Mouse (Mus musculus) heart, postnatal 0 days (tissue): ENCODE measurements around the gene Glt28d2. TPM values are rescaled to one million over a fixed set of nuclear protein-coding genes. Genes with fewer than 3 reads are reported as not detected.
"Not testable (repeated sequence)": the region's sequence is repeated elsewhere in the genome, so short reads cannot be mapped to it uniquely, and the experiment has no call there.

Experiments
- ATAC-seq: fragments of 200-750 bp; cut with Nextera tagmentation; 2 replicates; pipeline ENCODE4 v1.8.0; 2017; ENCODE audit warnings: low read depth, moderate number of reproducible peaks, moderate library complexity; ENCODE audit not compliant: insufficient read depth
- DNase-seq: peaks from one replicate; pipeline ENCODE4 v3.0.0-alpha.2; 2016; ENCODE audit warnings: low spot score
- H3K27ac ChIP-seq: fragments of 300-500 bp; sonication (generic); 2 replicates; pipeline ENCODE4 v1.5.1; 2014; ENCODE audit warnings: low read depth, mild to moderate bottlenecking
- H3K27me3 ChIP-seq: fragments of 300-500 bp; sonication (generic); 2 replicates; pipeline ENCODE4 v1.6.1; 2014; ENCODE audit warnings: low read length, mixed read lengths; ENCODE audit not compliant: control insufficient read depth, insufficient read depth
- H3K36me3 ChIP-seq: fragments of 300-500 bp; sonication (generic); replicated peaks from 2 replicates; pipeline ENCODE4 v1.6.1; 2014; ENCODE audit warnings: low read length, mixed read lengths; ENCODE audit not compliant: control insufficient read depth, insufficient read depth
- H3K4me1 ChIP-seq: fragments of 300-500 bp; sonication (generic); 2 replicates; pipeline ENCODE4 v1.6.1; 2014; ENCODE audit warnings: antibody characterized with exemption; ENCODE audit not compliant: control insufficient read depth, insufficient read depth
- H3K4me2 ChIP-seq: fragments of 300-500 bp; sonication (generic); 2 replicates; pipeline ENCODE4 v1.6.1; 2014; ENCODE audit warnings: low read depth, mild to moderate bottlenecking, low read length, moderate library complexity
- H3K4me3 ChIP-seq: fragments of 300-500 bp; sonication (generic); 2 replicates; pipeline ENCODE4 v1.5.1; 2014; ENCODE audit warnings: low read depth, low read length
- H3K9ac ChIP-seq: fragments of 300-500 bp; sonication (generic); replicated peaks from 2 replicates; pipeline ENCODE4 v1.6.1; 2014; ENCODE audit warnings: low read depth, low read length, mixed read lengths
- H3K9me3 ChIP-seq: fragments of 300-500 bp; sonication (generic); replicated peaks from 2 replicates; pipeline ENCODE4 v1.6.1; 2016; ENCODE audit warnings: low read length; ENCODE audit not compliant: control insufficient read depth
- CTCF ChIP-seq: IDR thresholded peaks from 2 replicates; pipeline ENCODE4 v1.5.1; 2016; ENCODE audit warnings: antibody characterized with exemption, control low read depth, low read depth
- EP300 ChIP-seq: IDR thresholded peaks from 2 replicates; pipeline ENCODE4 v1.6.1; 2016; ENCODE audit warnings: antibody characterized with exemption, low read depth
- WGBS: fragments of 180-500 bp; shearing (Covaris S2); extraction: QIAGEN DNeasy Blood & Tissue Kit; methylation state at CpG from one replicate; pipeline ENCODE4 v1.1.7; 2014; 5-methylcytosine and 5-hydroxymethylcytosine counted together
- polyA plus RNA-seq: library from polyadenylated mRNA; unstranded; fragments of >200 nt; fragmentation: Nextera tagmentation; extraction: Ambion mirVana; gene quantifications from 2 replicates; pipeline ENCODE4 v1.2.1, GENCODE M21; 2015
- total RNA-seq: library from RNA; depleted of rRNA; stranded (reverse); fragments of >200 nt; gene quantifications from 2 replicates; pipeline ENCODE4 v1.2.3, GENCODE M21; 2014; ENCODE audit warnings: low replicate concordance

Glt28d2 gene
- total and polyA plus RNA-seq, 2 experiments from 2014 or later: 3.6 to 3.9 TPM

- H3K9me3 ChIP-seq: no peaks in the 10 kb centered on the region
- H3K36me3 ChIP-seq: no peaks in the 10 kb centered on the region
- ATAC-seq (peak; percentile 44; the same call in 1 of the 2 replicates), DNase-seq (no peak)
- H3K9ac ChIP-seq: no peak overlapping the region
- H3K4me3 ChIP-seq: no peak overlapping the region
- no peak overlapping the region for H3K4me2 ChIP-seq
- H3K27ac ChIP-seq: peak overlapping the region; percentile 26; the same call in 1 of the 2 replicates
- TF ChIP-seq CTCF: no peak
- no peak for TF ChIP-seq EP300
- H3K4me1 ChIP-seq: 0 out of 2 replicates have a peak, but pooled peaks cover 3% of the 10 kb centered on the region
- WGBS: 40% methylated on average over 5 of the region's 5 CpGs
- H3K27me3 ChIP-seq: no peaks in the 10 kb centered on the region
These were observed 40.9 kb upstream of the Glt28d2 start for GRCm38 (mm10) chr3:85928140-85928611.

- Histone ChIP-seq H3K27me3 (no peaks in the 10 kb centered on the region), H3K4me2 (no peak overlapping the region), H3K27ac (no peak overlapping the region), H3K9me3 (no peaks in the 10 kb centered on the region), H3K4me1 (0 out of 2 replicates have a peak, but pooled peaks cover 3% of the 10 kb centered on the region), H3K9ac (no peak overlapping the region), H3K4me3 (no peak overlapping the region), H3K36me3 (no peaks in the 10 kb centered on the region)
- DNase-seq (no peak), ATAC-seq (no peak)
- 94% methylated on average over 9 of the region's 9 CpGs for WGBS
- TF ChIP-seq CTCF: no peak
These were observed 40.0 kb upstream of the Glt28d2 start for GRCm38 (mm10) chr3:85927296-85927695.

GRCm38 (mm10) chr3:85923954-85924945 is 36.9 kb upstream of the Glt28d2 start:
- peak; percentile 53; the same call in 1 of the 2 replicates for ATAC-seq
- 39% methylated on average over 18 of the region's 18 CpGs for WGBS
- H3K9me3 ChIP-seq: no peaks in the 10 kb centered on the region
- H3K4me2 ChIP-seq: no peak overlapping the region
- H3K4me1 ChIP-seq: 0 out of 2 replicates have a peak, but pooled peaks cover 3% of the 10 kb centered on the region
- peak; percentile 95 for TF ChIP-seq CTCF
- TF ChIP-seq EP300: no peak
- DNase-seq: peak; percentile 63
- H3K9ac ChIP-seq: no peak overlapping the region
- no peak overlapping the region for H3K27ac ChIP-seq
- no peaks in the 10 kb centered on the region for H3K36me3 ChIP-seq
- no peaks in the 10 kb centered on the region for H3K27me3 ChIP-seq
- no peak overlapping the region for H3K4me3 ChIP-seq

GRCm38 (mm10) chr3:85923343-85923742 is 36.0 kb upstream of the Glt28d2 start:
- H3K27ac ChIP-seq: no peak overlapping the region
- H3K4me2 ChIP-seq: no peak overlapping the region
- no peak overlapping the region for H3K9ac ChIP-seq
- no peaks in the 10 kb centered on the region for H3K27me3 ChIP-seq
- TF ChIP-seq EP300: no peak
- TF ChIP-seq CTCF: no peak
- no peak overlapping the region for H3K4me3 ChIP-seq
- 84% methylated on average over 8 of the region's 8 CpGs for WGBS
- DNase-seq (no peak), ATAC-seq (no peak)
- H3K4me1 ChIP-seq: 0 out of 2 replicates have a peak, but pooled peaks cover 2% of the 10 kb centered on the region
- H3K36me3 ChIP-seq: no peaks in the 10 kb centered on the region
- H3K9me3 ChIP-seq: no peaks in the 10 kb centered on the region

GRCm38 (mm10) chr3:85922331-85922730 is 35.0 kb upstream of the Glt28d2 start:
- H3K4me3 ChIP-seq: no peak overlapping the region
- H3K4me1 ChIP-seq: no peaks in the 10 kb centered on the region
- ATAC-seq (no peak), DNase-seq (no peak)
- 43% methylated on average over 3 of the region's 3 CpGs for WGBS
- H3K36me3 ChIP-seq: no peaks in the 10 kb centered on the region
- H3K9ac ChIP-seq: no peak overlapping the region
- no peaks in the 10 kb centered on the region for H3K9me3 ChIP-seq
- no peak overlapping the region for H3K4me2 ChIP-seq
- H3K27ac ChIP-seq: no peak overlapping the region
- no peak for TF ChIP-seq EP300
- TF ChIP-seq CTCF: no peak
- H3K27me3 ChIP-seq: no peaks in the 10 kb centered on the region

- not testable (repeated sequence) for H3K27me3 ChIP-seq, H3K4me3 ChIP-seq, H3K4me1 ChIP-seq, H3K9ac ChIP-seq, ATAC-seq, DNase-seq, H3K9me3 ChIP-seq, H3K4me2 ChIP-seq, H3K36me3 ChIP-seq, H3K27ac ChIP-seq
- WGBS: 59% methylated on average over 2 of the region's 2 CpGs
These were observed 33.4 kb upstream of the Glt28d2 start for GRCm38 (mm10) chr3:85920671-85921070.
